Mouse (Mus musculus) megakaryocyte-erythroid progenitor cell, adult 5-6 weeks (primary cell): ENCODE results near the gene Nsun3. TPM values are rescaled to one million over a fixed set of nuclear protein-coding genes. Genes with fewer than 3 reads are reported as not detected.
"Not testable (repeated sequence)": the region's sequence is repeated elsewhere in the genome, so short reads cannot be mapped to it uniquely, and the experiment has no call there.

Experiments
- ATAC-seq: replicated peaks from 2 replicates; pipeline ENCODE4 v1.8.0; 2016; ENCODE audit warnings: mild to moderate bottlenecking, inconsistent platforms; ENCODE audit not compliant: severe bottlenecking, poor library complexity, low FRiP score, low TSS enrichment
- total RNA-seq, 2 experiments: library from RNA; stranded (forward) in 1 of 2; stranded (reverse) in 1 of 2; fragments of 200-1000, 215-1000 nt in 1 of 2; fragments of >200 nt in 1 of 2; fragmentation: Nextera tagmentation in 1 of 2; gene quantifications; 2 replicates each; pipeline ENCODE4 v1.2.3; 2014 to 2017

Nsun3 gene
- total RNA-seq, 2 experiments from 2014 or later, result 33.5 to 40.4 TPM

- peak; percentile 99 for ATAC-seq
Observed at GRCm38 (mm10) chr16:62758340-62758739, 28.3 kb downstream of the Nsun3 start.

GRCm38 (mm10) chr16:62755307-62755706 lies 31.3 kb downstream of the Nsun3 start:
- no peak for ATAC-seq

- no peak for ATAC-seq
Observed at GRCm38 (mm10) chr16:62753597-62753996, 33.0 kb downstream of the Nsun3 start.

GRCm38 (mm10) chr16:62753079-62753478 lies 33.5 kb downstream of the Nsun3 start:
- ATAC-seq, result no peak

- ATAC-seq, result no peak
Observed at GRCm38 (mm10) chr16:62745875-62746274, 40.7 kb downstream of the Nsun3 start.

GRCm38 (mm10) chr16:62734359-62734758 lies 52.3 kb downstream of the Nsun3 start:
- ATAC-seq, result no peak

GRCm38 (mm10) chr16:62730291-62730690 lies 56.3 kb downstream of the Nsun3 start:
- ATAC-seq, result no peak

GRCm38 (mm10) chr16:62729846-62730245 lies 56.8 kb downstream of the Nsun3 start:
- ATAC-seq, result no peak

GRCm38 (mm10) chr16:62718255-62718654 lies 68.4 kb downstream of the Nsun3 start:
- ATAC-seq, result not testable (repeated sequence)

GRCm38 (mm10) chr16:62690436-62690835 lies 96.2 kb downstream of the Nsun3 start:
- ATAC-seq, result no peak

GRCm38 (mm10) chr16:62686073-62686472 lies 100.5 kb downstream of the Nsun3 start:
- ATAC-seq, result no peak

- ATAC-seq, result no peak
Observed at GRCm38 (mm10) chr16:62685494-62685893, 101.1 kb downstream of the Nsun3 start.

Other genes with a start within 250 kb of the Nsun3 start
- gene Stx19, start 27.9 kb upstream of the Nsun3 start, total RNA-seq (2014; fragmentation: Nextera tagmentation), result not detected in 2 replicates
- gene Stx19, start 27.9 kb upstream of the Nsun3 start, total RNA-seq (2017), result not detected in 2 replicates
- 7.8 and 11.3 TPM in 2 replicates for gene Arl13b, start 60.2 kb upstream of the Nsun3 start, total RNA-seq (2014; fragmentation: Nextera tagmentation)
- gene Arl13b, start 60.2 kb upstream of the Nsun3 start, total RNA-seq (2017), result 5.4 and 8.2 TPM in 2 replicates
- gene Pros1, start 67.5 kb upstream of the Nsun3 start, total RNA-seq (2014; fragmentation: Nextera tagmentation), result not detected in 2 replicates
- 0.19 and 4.8 TPM in 2 replicates for gene Pros1, start 67.5 kb upstream of the Nsun3 start, total RNA-seq (2017)